Mouse (Mus musculus): ENCODE data around the gene Spryd4. TPM values are rescaled to one million over a fixed set of nuclear protein-coding genes. Genes with fewer than 3 reads are reported as not detected.

The Spryd4 gene
- polyA plus RNA-seq, 1 experiment from 2014 or later, result 24.1 TPM

Other genes with a start within 250 kb of the Spryd4 start
- gene Hsd17b6, start 204.2 kb downstream of the Spryd4 start, polyA plus RNA-seq (2015; fragmentation: Nextera tagmentation; extraction: Ambion mirVana), result not detected in 2 replicates
- 87.0 and 99.1 TPM in 2 replicates for gene Prim1, start 196.6 kb downstream of the Spryd4 start, polyA plus RNA-seq (2015; fragmentation: Nextera tagmentation; extraction: Ambion mirVana)
- gene Naca, start 176.2 kb downstream of the Spryd4 start, polyA plus RNA-seq (2015; fragmentation: Nextera tagmentation; extraction: Ambion mirVana), result 599 and 646 TPM in 2 replicates
- gene Ptges3, start 152.9 kb downstream of the Spryd4 start, polyA plus RNA-seq (2015; fragmentation: Nextera tagmentation; extraction: Ambion mirVana), result 380 and 439 TPM in 2 replicates
- 2,036 and 2,215 TPM in 2 replicates for gene Atp5b, start 128.5 kb downstream of the Spryd4 start, polyA plus RNA-seq (2015; fragmentation: Nextera tagmentation; extraction: Ambion mirVana)
- gene Baz2a, start 120.2 kb downstream of the Spryd4 start, polyA plus RNA-seq (2015; fragmentation: Nextera tagmentation; extraction: Ambion mirVana), result 5.8 and 6.7 TPM in 2 replicates
- gene Rbms2, start 31.5 kb downstream of the Spryd4 start, polyA plus RNA-seq (2015; fragmentation: Nextera tagmentation; extraction: Ambion mirVana), result 7.0 and 8.8 TPM in 2 replicates
- gene Gls2, start 17.4 kb downstream of the Spryd4 start, polyA plus RNA-seq (2015; fragmentation: Nextera tagmentation; extraction: Ambion mirVana), result 1.9 and 2.2 TPM in 2 replicates
- gene Mip, start 14.0 kb upstream of the Spryd4 start, polyA plus RNA-seq (2015; fragmentation: Nextera tagmentation; extraction: Ambion mirVana), result 0.09 TPM in 1 of 2 replicates, not detected in the other
- gene Timeless, start 20.3 kb upstream of the Spryd4 start, polyA plus RNA-seq (2015; fragmentation: Nextera tagmentation; extraction: Ambion mirVana), result 34.8 and 37.4 TPM in 2 replicates
- gene Apon, start 42.3 kb upstream of the Spryd4 start, polyA plus RNA-seq (2015; fragmentation: Nextera tagmentation; extraction: Ambion mirVana), result 0.31 and 0.49 TPM in 2 replicates
- gene Apof, start 56.9 kb upstream of the Spryd4 start, polyA plus RNA-seq (2015; fragmentation: Nextera tagmentation; extraction: Ambion mirVana), result 46.0 and 46.6 TPM in 2 replicates
- gene Stat2, start 58.8 kb upstream of the Spryd4 start, polyA plus RNA-seq (2015; fragmentation: Nextera tagmentation; extraction: Ambion mirVana), result 5.7 and 6.3 TPM in 2 replicates
- 0.10 TPM in 1 of 2 replicates, not detected in the other for gene Il23a, start 86.9 kb upstream of the Spryd4 start, polyA plus RNA-seq (2015; fragmentation: Nextera tagmentation; extraction: Ambion mirVana)
- 11.8 and 14.4 TPM in 2 replicates for gene Pan2, start 91.5 kb upstream of the Spryd4 start, polyA plus RNA-seq (2015; fragmentation: Nextera tagmentation; extraction: Ambion mirVana)
- gene Cnpy2, start 110.7 kb upstream of the Spryd4 start, polyA plus RNA-seq (2015; fragmentation: Nextera tagmentation; extraction: Ambion mirVana), result 99.7 and 105 TPM in 2 replicates
- gene Cs, start 125.9 kb upstream of the Spryd4 start, polyA plus RNA-seq (2015; fragmentation: Nextera tagmentation; extraction: Ambion mirVana), result 149 and 170 TPM in 2 replicates
- gene Coq10a, start 157.2 kb upstream of the Spryd4 start, polyA plus RNA-seq (2015; fragmentation: Nextera tagmentation; extraction: Ambion mirVana), result 4.6 and 4.8 TPM in 2 replicates
- 5.0 and 5.1 TPM in 2 replicates for gene Ankrd52, start 165.3 kb upstream of the Spryd4 start, polyA plus RNA-seq (2015; fragmentation: Nextera tagmentation; extraction: Ambion mirVana)
- 30.5 and 32.8 TPM in 2 replicates for gene Slc39a5, start 189.4 kb upstream of the Spryd4 start, polyA plus RNA-seq (2015; fragmentation: Nextera tagmentation; extraction: Ambion mirVana)
- gene Nabp2, start 199.7 kb upstream of the Spryd4 start, polyA plus RNA-seq (2015; fragmentation: Nextera tagmentation; extraction: Ambion mirVana), result 57.3 and 64.4 TPM in 2 replicates
- 9.0 and 10.7 TPM in 2 replicates for gene Rnf41, start 199.8 kb upstream of the Spryd4 start, polyA plus RNA-seq (2015; fragmentation: Nextera tagmentation; extraction: Ambion mirVana)
- gene Smarcc2, start 247.4 kb upstream of the Spryd4 start, polyA plus RNA-seq (2015; fragmentation: Nextera tagmentation; extraction: Ambion mirVana), result 18.5 and 30.1 TPM in 2 replicates